ENCODE assay signal across 14 mouse cellular contexts in genomic region chr13:59915734-59916133, GRCm38 (mm10).
"Had no signal": no experiment of that assay in that cellular context is flagged by ENCODE, and none has a peak within 500 bp of the region (broad histone marks: within the 10 kb centered on the region; RNA-seq: fewer than 3 reads in every experiment).

No protein-coding gene starts in this region.

- H3K27ac ChIP-seq: liver, embryonic 12.5 days; midbrain, embryonic 15.5 days; neural tube, embryonic 13.5 days; stomach, embryonic 15.5 days had no signal

- H3K4me2 ChIP-seq: limb, embryonic 15.5 days; liver, embryonic 12.5 days; lung, embryonic 14.5 days; midbrain, embryonic 15.5 days; neural tube, embryonic 13.5 days; stomach, embryonic 15.5 days had no signal

- H3K9ac ChIP-seq: limb, embryonic 15.5 days; liver, embryonic 12.5 days; lung, embryonic 14.5 days; midbrain, embryonic 15.5 days; neural tube, embryonic 13.5 days; stomach, embryonic 15.5 days had no signal

- H3K27me3 ChIP-seq: limb, embryonic 15.5 days; liver, embryonic 12.5 days; midbrain, embryonic 15.5 days; neural tube, embryonic 13.5 days; stomach, embryonic 15.5 days had no signal

- H3K36me3 ChIP-seq: limb, embryonic 15.5 days; liver, embryonic 12.5 days; midbrain, embryonic 15.5 days; neural tube, embryonic 13.5 days; stomach, embryonic 15.5 days had no signal

- DNase-seq: kidney, postnatal 36 days; layer of hippocampus, adult 9-11 months; layer of hippocampus, postnatal 36 days; lung, postnatal 14 days; right cerebral cortex, postnatal 14 days; thymus, adult 2 months; thymus, postnatal 36 days had no signal

- H3K9me3 ChIP-seq: limb, embryonic 15.5 days; liver, embryonic 12.5 days; midbrain, embryonic 15.5 days; neural tube, embryonic 13.5 days; stomach, embryonic 15.5 days had no signal

- ATAC-seq: intestine, embryonic 16.5 days; liver, embryonic 12.5 days; midbrain, embryonic 15.5 days had no signal

- H3K4me1 ChIP-seq: liver, embryonic 12.5 days; stomach, embryonic 15.5 days had no signal

- H3K4me3 ChIP-seq: limb, embryonic 15.5 days; liver, embryonic 12.5 days; midbrain, embryonic 15.5 days; neural tube, embryonic 13.5 days; stomach, embryonic 15.5 days had no signal
